Mouse (Mus musculus) cerebellum, adult 2 months (tissue): ENCODE results near the gene Gm42906.

Experiments used
- CTCF ChIP-seq: fragments of 200-500 bp; IDR thresholded peaks from 2 replicates; pipeline ENCODE4 v1.5.1; 2011; ENCODE audit warnings: low read depth, mild to moderate bottlenecking, control low read depth, low read length, moderate library complexity, borderline replicate concordance; ENCODE audit not compliant: insufficient read depth
- POLR2A ChIP-seq: fragments of 200-500 bp; IDR thresholded peaks from 2 replicates; pipeline ENCODE4 v1.6.1; 2011; ENCODE audit warnings: low read length, control low read depth, borderline replicate concordance; ENCODE audit not compliant: insufficient read depth

DNA sequence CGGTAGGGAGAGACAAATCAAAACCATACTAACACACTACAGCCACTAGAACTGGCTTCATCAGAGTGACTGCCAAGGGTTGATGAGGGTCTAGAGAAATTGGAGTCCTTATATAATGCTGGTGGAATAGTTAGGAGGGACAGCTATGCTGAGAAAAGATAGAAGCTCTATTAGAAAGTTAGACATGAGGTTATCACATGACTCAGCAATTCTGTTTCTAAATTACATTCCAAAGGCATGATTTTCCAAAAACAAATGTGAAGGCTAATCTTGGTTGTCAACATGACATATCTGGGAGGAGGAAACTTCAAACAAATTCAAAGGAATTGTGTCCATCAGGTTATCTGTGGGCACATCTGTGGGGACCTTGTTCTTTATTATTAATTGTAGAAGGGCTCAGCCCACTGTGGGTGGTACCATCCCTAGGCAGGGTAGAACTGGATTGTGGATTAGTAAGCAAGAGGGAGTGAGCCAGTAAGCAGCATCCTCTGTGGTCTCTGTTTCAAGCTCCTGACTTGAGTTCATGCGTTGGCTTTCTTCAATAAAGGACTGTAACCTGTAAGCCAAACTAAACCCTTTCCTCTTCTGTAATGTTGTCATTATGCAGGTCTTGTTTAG, 10.4 kb downstream of the Gm42906 start:
- TF ChIP-seq CTCF (no peak), POLR2A (no peak)
